Mouse (Mus musculus): ENCODE results near the gene Zfp655.

- TF ChIP-seq CTCF (IDR thresholded peaks at IDR 0.05; ENCODE audit: low read depth) (no peak), EP300 (optimal IDR thresholded peaks at IDR 0.05) (no peak)
Observed at GRCm38 (mm10) chr5:145207954-145208353, 23.6 kb upstream of the Zfp655 start.

Measured in stomach, postnatal 0 days (tissue).